Mouse (Mus musculus) erythroblast, embryonic 14.5 days (primary cell): ENCODE results near the gene Psmd9.

Experiments
- GATA1 ChIP-seq: IDR thresholded peaks from 2 replicates; pipeline ENCODE4 v1.6.1; 2012; ENCODE audit warnings: low read length, inconsistent platforms, mixed read lengths
- TAL1 ChIP-seq: IDR thresholded peaks from 3 replicates; pipeline ENCODE4 v1.6.1; 2012; ENCODE audit warnings: low read length, inconsistent platforms, mixed read lengths

- TF ChIP-seq TAL1 (no peak), GATA1 (no peak)
Observed at GRCm38 (mm10) chr5:123160341-123160740, 8.9 kb upstream of the Psmd9 start.
